Mouse (Mus musculus) myocyte (in vitro differentiated cells): ENCODE data around the gene Slc10a3.

Experiments
- E2F4 ChIP-seq: IDR thresholded peaks from one replicate; pipeline ENCODE4 v1.6.1; 2011; ENCODE audit warnings: mild to moderate bottlenecking, control low read depth, moderate library complexity; ENCODE audit not compliant: insufficient read depth
- MYOG ChIP-seq, 3 experiments: IDR thresholded peaks; one replicate each; pipeline ENCODE4 v1.6.1; 2011; ENCODE audit warnings: control low read depth in 2 of 3, low read depth in 2 of 3, mild to moderate bottlenecking in 2 of 3; ENCODE audit not compliant: insufficient read length in 2 of 3, control insufficient read depth in 1 of 3, insufficient read depth in 1 of 3
- POLR2A ChIP-seq: IDR thresholded peaks from one replicate; pipeline ENCODE4 v1.6.1; 2011; ENCODE audit warnings: low read depth, mild to moderate bottlenecking, control low read depth, moderate library complexity; ENCODE audit not compliant: insufficient read length
- POLR2AphosphoS2 ChIP-seq: IDR thresholded peaks from one replicate; pipeline ENCODE4 v1.6.1; 2011; ENCODE audit warnings: low read depth, control low read depth; ENCODE audit not compliant: insufficient read length
- TCF12 ChIP-seq: IDR thresholded peaks from one replicate; pipeline ENCODE4 v1.6.1; 2011; ENCODE audit warnings: mild to moderate bottlenecking, control low read depth; ENCODE audit not compliant: poor library complexity, insufficient read depth, severe bottlenecking
- USF1 ChIP-seq: IDR thresholded peaks from one replicate; pipeline ENCODE4 v1.6.1; 2011; ENCODE audit warnings: low read depth, mild to moderate bottlenecking, control low read depth, moderate library complexity

DNA sequence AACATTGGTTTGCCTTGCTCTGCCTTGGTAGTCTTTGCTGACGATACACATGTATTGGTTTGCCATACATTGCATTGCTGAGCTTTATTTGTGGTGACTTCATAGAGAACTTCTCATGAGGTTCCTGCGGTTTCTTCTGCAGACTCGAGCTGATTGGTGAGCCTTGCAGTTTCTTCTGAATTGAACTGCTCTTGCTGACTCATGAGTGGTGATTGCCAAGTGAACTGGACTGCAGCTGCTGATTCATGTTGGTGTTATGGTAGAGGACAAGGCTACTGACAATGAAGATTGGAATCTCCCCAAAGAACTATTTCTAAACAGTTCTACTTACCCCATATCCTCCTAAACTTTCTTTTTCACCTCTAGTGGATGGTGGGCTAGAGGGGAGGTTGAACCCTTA is 27.0 kb upstream of the Slc10a3 start:
- TF ChIP-seq MYOG (IDR thresholded peaks at IDR 0.05; ENCODE audit: control insufficient read depth in 1 of 3, insufficient read depth in 1 of 3, insufficient read length in 2 of 3, low read depth in 2 of 3) (no peak), POLR2AphosphoS2 (no peak), USF1 (no peak), POLR2A (no peak), TCF12 (no peak), E2F4 (no peak)
